Comparison of ENCODE assay signal across 19 mouse cellular contexts in the genomic region with DNA sequence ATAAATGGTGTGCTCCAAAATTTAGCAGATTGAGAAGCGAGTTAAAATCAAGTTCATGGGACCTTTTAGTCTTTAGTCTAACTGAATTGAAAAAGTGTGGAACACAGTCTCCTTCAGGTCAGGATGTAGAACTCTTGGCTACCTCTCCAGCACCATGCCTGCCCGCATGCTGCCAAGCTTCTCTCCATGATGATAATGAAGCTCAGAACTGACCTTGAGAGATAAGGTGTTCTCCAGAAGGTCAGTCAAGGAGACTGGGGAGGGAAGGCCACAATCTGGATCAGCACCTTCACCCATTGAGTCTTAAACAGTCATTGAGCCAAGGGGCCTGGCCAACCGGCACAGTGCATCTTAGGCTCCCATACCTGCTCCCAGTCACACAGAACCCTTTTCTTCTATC.
"Had no signal": no experiment of that assay in that cellular context is flagged by ENCODE, and none has a peak within 500 bp of the region (broad histone marks: within the 10 kb centered on the region; RNA-seq: fewer than 3 reads in every experiment).

No protein-coding gene starts in this region.

- ATAC-seq: midbrain, embryonic 16.5 days had no signal

- H3K36me3 ChIP-seq: liver, embryonic 13.5 days; liver, embryonic 15.5 days; midbrain, embryonic 10.5 days; midbrain, embryonic 12.5 days; neural tube, embryonic 12.5 days; stomach, embryonic 15.5 days had no signal

- H3K4me1 ChIP-seq: midbrain, embryonic 12.5 days; neural tube, embryonic 12.5 days; stomach, embryonic 15.5 days had no signal

- DNase-seq: liver, embryonic 13.5 days; lung, adult 18-20 months; lung, embryonic 14.5 days; lung, postnatal 10 days; lung, postnatal 4 days; midbrain, embryonic 14.5 days; right cerebral cortex, postnatal 14 days; spleen, adult 18-20 months; thymus, adult 2 months; thymus, postnatal 25 days; thymus, postnatal 4 days had no signal

- H3K4me2 ChIP-seq: liver, embryonic 13.5 days; liver, embryonic 15.5 days; lung, embryonic 14.5 days; midbrain, embryonic 12.5 days; neural tube, embryonic 12.5 days; stomach, embryonic 15.5 days had no signal

- H3K27me3 ChIP-seq: megakaryocyte, embryonic 14.5 days; neural tube, embryonic 12.5 days; stomach, embryonic 15.5 days had no signal

- H3K9ac ChIP-seq: liver, embryonic 13.5 days; liver, embryonic 15.5 days; lung, embryonic 14.5 days; midbrain, embryonic 12.5 days; neural tube, embryonic 12.5 days; stomach, embryonic 15.5 days had no signal

- H3K27ac ChIP-seq: liver, embryonic 13.5 days; liver, embryonic 15.5 days; midbrain, embryonic 10.5 days; midbrain, embryonic 12.5 days; neural tube, embryonic 12.5 days; stomach, embryonic 15.5 days; stomach, postnatal 0 days had no signal

- H3K4me3 ChIP-seq: liver, embryonic 13.5 days; liver, embryonic 15.5 days; megakaryocyte, embryonic 14.5 days; midbrain, embryonic 10.5 days; midbrain, embryonic 12.5 days; neural tube, embryonic 12.5 days; stomach, embryonic 15.5 days had no signal

- H3K9me3 ChIP-seq: liver, embryonic 13.5 days; liver, embryonic 15.5 days; megakaryocyte, embryonic 14.5 days; midbrain, embryonic 10.5 days; midbrain, embryonic 12.5 days; neural tube, embryonic 12.5 days; stomach, embryonic 15.5 days had no signal
